Mouse (Mus musculus) brown adipose tissue, adult 24 weeks (tissue): ENCODE data around the gene Thrap3. TPM values are rescaled to one million over a fixed set of nuclear protein-coding genes. Genes with fewer than 3 reads are reported as not detected.

Experiments used
- H3K27ac ChIP-seq: fragments of 200-500 bp; replicated peaks from 2 replicates; pipeline ENCODE4 v1.5.1; 2012; ENCODE audit warnings: low read depth, mild to moderate bottlenecking, low read length
- H3K4me1 ChIP-seq: fragments of 200-500 bp; 2 replicates; pipeline ENCODE4 v1.6.1; 2012; ENCODE audit warnings: low read length, mixed read lengths; ENCODE audit not compliant: control insufficient read depth, insufficient read depth, insufficient read length
- H3K4me3 ChIP-seq: fragments of 200-500 bp; 2 replicates; pipeline ENCODE4 v1.5.1; 2012; ENCODE audit warnings: low read depth, mild to moderate bottlenecking, low read length, moderate library complexity; ENCODE audit not compliant: insufficient read depth
- polyA plus RNA-seq: library from polyadenylated mRNA; stranded (reverse); fragments of >200 nt; gene quantifications from 2 replicates; pipeline ENCODE4 v1.2.4, GENCODE M21; 2012; ENCODE audit not compliant: missing spikeins, insufficient read depth, insufficient read length

The Thrap3 gene
- polyA plus RNA-seq, 1 experiment: 120 TPM

DNA sequence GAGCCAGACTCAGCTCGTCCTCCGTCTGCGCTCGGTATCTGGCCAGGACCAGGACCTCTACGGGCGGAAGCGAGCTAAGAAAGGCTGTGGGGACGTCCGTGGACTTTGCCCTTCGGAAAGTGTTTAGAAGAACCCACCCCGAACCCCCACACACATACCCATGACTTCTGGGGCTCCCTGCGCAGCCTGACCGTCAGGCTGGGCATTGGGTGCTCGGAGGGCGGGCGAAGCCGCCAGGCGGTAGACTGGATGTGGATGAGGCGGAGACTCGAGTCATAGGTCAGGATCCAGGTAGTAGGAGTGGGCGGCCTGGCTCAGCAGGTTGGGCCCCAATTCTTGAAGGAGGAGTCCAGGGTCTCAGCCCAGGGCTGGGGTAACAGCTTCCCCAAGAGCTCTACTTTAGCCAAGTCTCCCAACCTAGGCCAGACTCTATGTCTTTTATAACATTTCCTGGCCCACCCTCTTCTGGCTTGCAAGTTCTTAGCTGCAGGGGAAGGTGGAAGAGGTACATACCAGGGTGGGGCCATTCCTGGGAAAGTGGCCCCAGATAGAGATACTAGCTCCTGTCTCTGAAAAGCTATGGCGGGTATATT, 39.4 kb downstream of the Thrap3 start, which contains the start of gene Sh3d21:
Gene Sh3d21, minus strand, starts transcription at position 425 of the 593 bp plus-strand sequence.
- Histone ChIP-seq H3K27ac (peak within 1 kb of the TSS; percentile 73), H3K4me1 (peaks cover 15% of the 10 kb centered on the region), H3K4me3 (peak within 1 kb of the TSS; percentile 74)

DNA sequence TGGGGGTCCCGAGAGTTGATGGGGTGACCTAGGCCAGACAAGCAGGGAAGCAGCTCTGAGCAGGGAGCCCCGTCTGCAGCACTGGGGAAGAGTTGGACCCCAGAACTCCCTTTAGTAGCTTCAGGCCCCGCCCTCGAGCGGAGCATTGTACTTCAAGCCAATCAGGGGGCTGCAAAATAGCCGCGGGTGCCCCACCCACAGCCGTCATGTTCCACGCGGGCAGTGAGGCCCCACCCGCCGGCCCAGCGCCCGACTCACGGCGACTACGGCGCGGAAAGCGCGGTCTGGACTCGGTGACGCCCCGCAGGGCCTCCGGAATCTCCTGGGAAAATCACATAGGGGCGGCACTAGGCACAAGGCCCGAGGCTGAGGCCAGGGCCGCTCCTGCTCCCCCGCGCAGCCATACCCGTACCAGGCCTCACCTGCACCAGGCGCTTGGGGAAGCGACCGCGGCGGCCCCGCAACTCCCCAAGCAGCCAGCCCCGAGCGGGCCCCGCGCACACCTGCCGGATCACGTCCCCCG, 40.0 kb downstream of the Thrap3 start:
- Histone ChIP-seq H3K4me3 (peak overlapping the region; percentile 74), H3K27ac (peak overlapping the region; percentile 73), H3K4me1 (peaks cover 15% of the 10 kb centered on the region)

DNA sequence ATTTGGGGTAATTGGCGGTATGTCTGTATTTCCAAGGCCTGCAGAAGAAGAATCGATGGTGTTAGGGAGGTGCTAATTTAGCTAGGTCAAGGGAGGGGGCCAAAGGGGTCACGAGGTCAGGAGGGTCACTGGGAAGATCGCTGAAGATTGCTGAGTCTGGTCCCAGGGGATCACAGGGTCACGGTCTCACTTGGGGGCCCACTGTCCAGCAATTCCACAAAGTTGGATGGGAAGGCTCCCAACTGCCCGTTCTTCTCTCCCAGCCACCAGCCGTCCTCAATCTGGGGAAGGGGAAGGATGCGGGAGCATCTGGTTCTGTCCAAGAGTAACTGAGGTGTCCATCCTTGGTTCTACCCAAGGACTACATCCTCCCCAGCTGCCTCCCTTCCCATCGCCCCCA, 40.6 kb downstream of the Thrap3 start:
- peak overlapping the region; percentile 74 for H3K4me3 ChIP-seq
- H3K27ac ChIP-seq: no peak overlapping the region

DNA sequence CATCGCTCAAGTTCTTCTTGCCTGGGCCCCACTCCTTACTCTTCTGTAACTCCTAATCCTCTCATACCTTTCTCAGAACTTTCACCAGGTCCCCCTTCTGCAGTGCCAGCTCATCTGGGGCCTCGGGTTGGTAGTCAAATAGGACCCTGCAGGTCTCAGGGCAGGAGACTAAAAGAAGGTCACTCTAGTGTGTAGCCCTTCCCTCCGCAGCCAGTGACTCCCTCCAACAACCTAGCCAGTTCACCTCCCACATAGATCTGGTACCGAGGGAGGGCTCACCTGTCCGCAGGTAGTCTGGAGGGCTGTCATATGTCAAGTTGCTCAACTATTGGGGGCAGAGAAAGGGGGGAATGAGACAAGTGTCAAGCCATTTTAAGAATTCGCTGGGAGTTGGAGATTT, 41.1 kb downstream of the Thrap3 start:
- Histone ChIP-seq H3K27ac (no peak overlapping the region), H3K4me1 (peaks cover 13% of the 10 kb centered on the region), H3K4me3 (no peak overlapping the region)

More for the DNA sequence above, 40.6 kb downstream of the Thrap3 start:
- peaks cover 15% of the 10 kb centered on the region for H3K4me1 ChIP-seq

DNA sequence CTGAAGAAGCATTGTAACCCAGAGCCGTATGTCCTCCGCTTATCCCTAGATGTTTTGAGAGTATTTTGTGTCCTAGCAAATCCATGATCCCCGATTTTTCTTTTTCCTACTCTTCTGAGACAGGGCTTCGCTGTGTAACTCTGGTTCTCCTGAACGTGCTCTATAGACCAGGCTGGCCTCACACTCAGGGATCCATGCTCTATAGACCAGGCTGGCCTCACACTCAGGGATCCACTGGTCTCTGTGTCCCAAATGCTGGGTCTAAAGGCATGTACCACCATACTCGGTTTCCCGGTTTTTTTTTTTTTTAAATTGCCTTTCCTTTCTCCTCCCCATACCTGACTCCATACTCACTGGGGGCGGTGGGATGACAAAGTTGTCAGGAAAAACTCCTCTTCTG, 41.6 kb downstream of the Thrap3 start:
- no peak overlapping the region for H3K4me3 ChIP-seq
- peaks cover 9% of the 10 kb centered on the region for H3K4me1 ChIP-seq
- no peak overlapping the region for H3K27ac ChIP-seq

DNA sequence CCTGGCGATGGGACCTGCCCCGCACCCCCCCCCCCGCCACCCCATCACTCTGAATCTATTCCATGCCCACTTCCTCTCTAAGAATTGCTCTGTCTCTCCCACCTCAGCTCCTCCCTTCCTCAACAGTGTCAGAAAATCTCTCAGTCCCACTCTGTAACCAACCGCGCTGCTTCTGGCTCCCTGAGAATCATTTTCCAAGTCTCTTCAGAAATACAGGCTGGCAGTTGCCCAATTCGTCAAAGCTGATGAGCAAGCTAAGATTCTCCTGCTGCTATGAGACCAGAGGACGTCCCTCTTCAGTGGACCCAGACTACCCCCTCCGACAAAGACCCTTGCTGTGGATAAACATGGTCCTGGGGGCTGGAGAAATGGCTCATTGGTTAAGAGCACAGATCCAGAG, 43.1 kb downstream of the Thrap3 start:
- Histone ChIP-seq H3K4me3 (no peak overlapping the region), H3K27ac (no peak overlapping the region), H3K4me1 (peaks cover 16% of the 10 kb centered on the region)

DNA sequence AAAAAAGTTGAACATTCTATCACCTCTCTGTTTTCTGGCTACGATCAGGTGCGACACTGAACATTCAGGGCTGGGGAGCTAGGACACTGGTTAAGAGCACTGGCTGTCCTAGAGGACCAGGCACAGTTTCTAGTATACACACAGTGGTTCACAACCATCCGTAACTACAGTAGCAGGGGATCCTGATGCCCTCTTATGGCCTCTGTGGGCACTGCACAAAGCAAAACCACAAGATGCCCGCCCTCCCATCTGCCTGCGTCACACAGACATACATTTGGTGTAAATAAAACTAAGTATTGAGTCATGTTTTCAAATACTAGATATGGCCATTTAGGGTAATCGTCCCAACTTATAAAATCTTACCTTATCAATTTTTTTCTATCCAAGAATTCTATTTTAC, 45.0 kb downstream of the Thrap3 start:
- Histone ChIP-seq H3K4me1 (peaks cover 9% of the 10 kb centered on the region), H3K4me3 (no peak overlapping the region), H3K27ac (no peak overlapping the region)

DNA sequence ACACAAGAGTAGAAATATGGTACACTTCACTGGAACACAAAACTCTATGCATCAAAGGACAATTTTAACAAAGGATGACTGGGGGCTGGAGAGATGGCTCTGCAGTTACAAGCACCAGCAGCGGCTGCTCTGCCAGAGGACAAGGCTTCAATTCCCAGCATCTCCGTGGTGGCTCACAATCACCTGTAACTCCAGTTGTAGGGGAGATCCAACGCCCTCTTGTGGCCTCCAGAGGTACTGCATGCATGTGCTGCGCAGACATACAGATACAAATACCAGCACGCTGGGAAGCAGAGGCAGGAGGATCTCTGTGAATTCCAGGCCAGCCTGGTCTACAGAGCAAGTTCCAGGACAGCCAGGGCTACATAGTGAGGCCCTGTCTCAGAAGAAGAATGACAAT, 45.9 kb downstream of the Thrap3 start:
- H3K4me3 ChIP-seq: no peak overlapping the region
- no peak overlapping the region for H3K27ac ChIP-seq
- peaks cover 7% of the 10 kb centered on the region for H3K4me1 ChIP-seq

DNA sequence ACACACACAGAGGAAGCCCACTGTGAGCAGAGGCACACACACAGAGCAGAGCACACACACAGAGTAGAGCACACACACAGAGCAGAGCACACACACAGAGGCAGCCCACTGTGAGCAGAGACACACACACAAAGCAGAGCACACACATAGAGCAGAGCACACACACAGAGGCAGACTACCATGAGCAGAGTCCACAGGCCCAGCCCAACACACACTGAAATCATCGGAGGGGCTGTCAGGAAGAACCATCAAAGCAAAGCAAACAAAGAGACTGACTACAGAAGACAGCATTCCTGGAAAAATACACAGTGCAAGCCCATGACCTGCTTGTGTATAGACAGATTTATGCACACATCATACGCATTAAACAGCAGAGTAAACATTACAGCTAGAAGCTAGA, 46.7 kb downstream of the Thrap3 start:
- no peak overlapping the region for H3K4me3 ChIP-seq
- H3K27ac ChIP-seq: no peak overlapping the region; the same call in 1 of the 2 replicates
- peaks cover 7% of the 10 kb centered on the region for H3K4me1 ChIP-seq

DNA sequence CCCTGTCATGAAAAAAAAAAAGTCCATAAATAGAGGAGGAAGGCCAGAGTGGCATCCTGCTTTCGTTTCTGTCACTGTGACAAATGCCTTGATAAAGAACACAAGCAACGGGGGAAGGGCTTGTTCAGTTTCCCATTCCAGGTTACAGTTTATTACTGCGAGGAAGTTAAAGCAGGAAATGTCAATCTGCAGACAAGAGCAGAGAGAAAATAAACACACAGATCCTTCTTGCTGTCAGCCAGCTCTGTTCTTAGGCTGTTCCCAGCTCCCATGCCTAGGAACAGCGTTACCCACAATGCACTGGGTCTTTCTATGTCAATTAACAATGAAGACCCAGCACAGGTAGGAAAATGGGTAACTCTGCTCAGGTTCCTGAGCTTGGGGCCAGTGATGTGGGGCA, 47.4 kb downstream of the Thrap3 start:
- Histone ChIP-seq H3K4me3 (no peak overlapping the region), H3K4me1 (peaks cover 7% of the 10 kb centered on the region), H3K27ac (peak overlapping the region; percentile 39; the same call in 1 of the 2 replicates)

DNA sequence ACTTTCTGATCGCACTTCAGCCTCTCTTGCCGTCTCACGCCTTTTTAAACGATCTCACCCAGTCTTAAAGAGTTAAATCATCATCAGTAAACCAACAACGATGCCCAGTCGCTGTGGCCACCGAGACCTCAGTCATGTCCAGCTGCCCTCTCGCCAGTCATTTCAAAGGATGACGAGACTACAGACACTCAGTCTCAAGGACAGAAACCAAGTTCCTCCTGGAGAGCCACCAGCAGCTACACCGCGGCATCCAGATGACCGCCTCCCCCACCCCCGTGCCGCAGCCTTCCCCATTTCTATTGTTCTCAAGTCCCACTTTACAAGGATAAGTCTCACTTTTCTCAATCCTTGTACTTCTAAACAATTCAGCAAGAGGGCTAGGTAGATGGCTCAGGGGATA, 49.7 kb downstream of the Thrap3 start:
- Histone ChIP-seq H3K4me3 (no peak overlapping the region), H3K27ac (no peak overlapping the region), H3K4me1 (peaks cover 17% of the 10 kb centered on the region)

DNA sequence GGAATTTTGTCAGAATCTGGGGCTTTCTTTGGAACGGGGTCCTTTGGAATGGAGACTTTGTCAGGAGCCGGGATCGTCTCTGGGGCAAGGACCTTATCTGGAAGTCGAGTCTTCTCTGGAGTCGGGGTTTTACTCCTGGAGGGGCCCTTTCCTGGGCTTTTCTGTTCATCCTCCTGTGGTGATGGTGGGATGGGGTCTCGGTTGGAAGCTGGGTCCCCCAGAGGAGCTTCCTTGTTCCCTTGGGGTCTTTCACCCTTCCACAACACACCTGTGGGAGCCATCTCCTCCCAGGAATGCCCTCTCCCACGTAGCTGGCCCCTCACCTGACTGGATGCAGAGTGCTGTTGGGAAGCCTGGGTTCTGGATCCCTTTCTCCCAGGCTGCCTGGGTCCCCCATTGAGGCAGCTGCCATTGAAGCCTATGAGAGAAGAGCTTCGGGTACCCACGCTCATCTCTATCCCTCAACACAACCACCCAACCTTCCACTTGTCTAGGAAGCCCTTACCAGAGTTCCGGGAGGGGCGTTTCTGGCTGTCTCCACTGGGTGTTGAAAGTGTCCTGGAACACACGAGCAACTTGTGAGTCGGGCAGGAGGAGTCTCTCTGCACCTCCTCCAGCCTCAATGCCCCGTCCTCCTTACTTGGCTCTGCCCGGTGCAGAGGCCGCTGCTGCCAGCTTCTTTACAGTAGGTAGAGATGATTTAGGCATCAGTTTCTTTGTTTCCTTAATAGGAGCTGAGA, 50.7 kb downstream of the Thrap3 start:
- Histone ChIP-seq H3K4me3 (no peak overlapping the region), H3K4me1 (peaks cover 19% of the 10 kb centered on the region), H3K27ac (no peak overlapping the region)

DNA sequence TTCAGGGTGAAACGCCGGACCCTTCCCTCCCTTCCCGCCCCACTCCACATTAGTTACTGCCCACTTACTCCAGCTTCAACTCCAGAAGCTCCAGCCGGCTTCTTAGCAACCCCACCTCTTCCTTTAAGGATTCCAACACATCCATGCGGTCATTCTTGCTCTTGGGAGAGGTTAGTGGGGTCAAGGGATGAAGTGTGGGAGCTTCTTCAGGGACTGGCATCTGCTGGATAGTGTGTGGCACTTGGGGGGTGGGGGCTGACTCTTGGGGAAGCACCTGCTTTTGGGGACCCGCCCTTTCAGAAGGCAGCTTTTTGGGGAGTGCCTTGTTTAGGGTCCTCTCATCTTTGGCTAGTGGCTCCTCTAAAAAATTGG, 51.6 kb downstream of the Thrap3 start:
- Histone ChIP-seq H3K4me3 (no peak overlapping the region), H3K4me1 (peaks cover 19% of the 10 kb centered on the region), H3K27ac (peak overlapping the region; percentile 53)

DNA sequence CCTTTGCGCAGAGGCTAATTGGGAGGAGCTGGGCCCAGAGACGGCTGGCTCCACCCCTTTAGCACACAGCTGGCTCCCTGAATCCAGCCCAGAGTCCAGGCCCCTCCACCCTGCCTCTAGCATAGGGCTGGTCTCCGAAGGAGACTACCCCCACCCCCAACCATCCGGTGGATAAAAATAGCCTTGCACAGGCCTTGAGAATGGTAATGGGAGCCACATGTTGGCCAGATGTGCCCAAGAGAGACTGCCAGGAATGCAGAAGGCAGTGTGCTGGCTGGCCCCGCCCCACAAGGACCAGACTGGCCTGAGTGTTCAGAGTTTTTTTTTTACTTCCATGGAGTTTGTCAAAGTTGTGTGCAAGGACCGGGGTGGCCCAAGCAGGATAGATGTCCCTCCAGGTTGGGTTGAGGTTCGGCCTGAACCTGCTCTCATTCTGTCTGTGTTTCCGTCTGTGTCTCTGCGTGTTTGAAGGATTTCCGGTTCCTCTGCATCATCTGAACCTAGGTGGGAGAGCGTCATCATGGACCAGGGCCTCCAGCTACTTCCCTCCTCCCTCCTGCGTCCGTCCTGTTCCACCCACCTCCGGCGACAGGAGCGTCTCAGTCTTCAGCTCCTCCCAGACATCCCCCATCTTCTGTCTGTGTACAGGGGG, 52.1 kb downstream of the Thrap3 start:
- H3K4me1 ChIP-seq: peaks cover 15% of the 10 kb centered on the region
- H3K4me3 ChIP-seq: peak overlapping the region; percentile 11; the same call in 1 of the 2 replicates
- peak overlapping the region; percentile 53 for H3K27ac ChIP-seq

DNA sequence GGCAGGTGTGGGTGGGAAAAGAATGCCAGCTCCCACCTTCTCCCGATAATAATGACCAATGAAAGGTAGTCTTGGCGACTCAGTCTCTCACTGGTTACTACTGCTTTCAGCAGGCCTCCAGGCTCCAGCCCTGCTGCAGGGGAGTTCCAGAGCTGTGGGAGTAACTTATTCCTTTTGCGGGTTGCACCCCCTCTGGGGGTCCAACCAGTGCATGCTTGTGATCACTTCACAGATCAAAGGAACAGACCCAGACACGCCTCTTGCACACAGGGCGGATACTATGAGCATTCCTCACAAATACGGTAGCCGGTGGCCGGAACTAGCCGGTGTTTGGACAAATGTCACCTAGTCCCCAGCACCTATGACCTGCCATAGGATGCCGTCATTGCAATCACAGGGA, 52.8 kb downstream of the Thrap3 start:
- Histone ChIP-seq H3K27ac (no peak overlapping the region; the same call in 1 of the 2 replicates), H3K4me1 (peaks cover 13% of the 10 kb centered on the region), H3K4me3 (peak overlapping the region; percentile 76)
